Mouse (Mus musculus) hindbrain, postnatal 0 days (tissue): Measurements from ENCODE around the gene Banf1. TPM values are rescaled to one million over a fixed set of nuclear protein-coding genes. Genes with fewer than 3 reads are reported as not detected.

Source experiments
- ATAC-seq: fragments of 200-750 bp; cut with Nextera tagmentation; 2 replicates; pipeline ENCODE4 v1.8.0; 2017; ENCODE audit warnings: mild to moderate bottlenecking, moderate TSS enrichment, moderate library complexity
- DNase-seq: peaks from one replicate; pipeline ENCODE4 v3.0.0-alpha.2; 2015; ENCODE audit warnings: low spot score
- H3K27ac ChIP-seq: fragments of 300-500 bp; sonication (generic); 2 replicates; pipeline ENCODE4 v1.5.1; 2014; ENCODE audit warnings: mild to moderate bottlenecking
- H3K27me3 ChIP-seq: fragments of 300-500 bp; sonication (generic); 2 replicates; pipeline ENCODE4 v1.6.1; 2014; ENCODE audit warnings: low read length, mixed read lengths; ENCODE audit not compliant: insufficient read depth
- H3K36me3 ChIP-seq: fragments of 300-500 bp; sonication (generic); 2 replicates; pipeline ENCODE4 v1.6.1; 2014; ENCODE audit warnings: low read length, mixed read lengths; ENCODE audit not compliant: insufficient read depth
- H3K4me1 ChIP-seq: fragments of 300-500 bp; sonication (generic); 2 replicates; pipeline ENCODE4 v1.6.1; 2014; ENCODE audit warnings: antibody characterized with exemption, low read length, mixed read lengths; ENCODE audit not compliant: insufficient read depth
- H3K4me2 ChIP-seq: fragments of 300-500 bp; sonication (generic); 2 replicates; pipeline ENCODE4 v1.6.1; 2014; ENCODE audit warnings: low read depth, mild to moderate bottlenecking, low read length, moderate library complexity, mixed read lengths
- H3K4me3 ChIP-seq: fragments of 300-500 bp; sonication (generic); 2 replicates; pipeline ENCODE4 v1.5.1; 2014; ENCODE audit warnings: low read length
- H3K9ac ChIP-seq: fragments of 300-500 bp; sonication (generic); replicated peaks from 2 replicates; pipeline ENCODE4 v1.6.1; 2014; ENCODE audit warnings: mild to moderate bottlenecking, low read length, moderate library complexity, mixed read lengths
- H3K9me3 ChIP-seq: fragments of 300-500 bp; sonication (generic); 2 replicates; pipeline ENCODE4 v1.6.1; 2016; ENCODE audit warnings: low read length, mixed read lengths
- CTCF ChIP-seq: IDR thresholded peaks from 2 replicates; pipeline ENCODE4 v1.5.1; 2016; ENCODE audit warnings: antibody characterized with exemption, control low read depth, low read depth
- WGBS: fragments of 180-500 bp; shearing (Covaris S2); extraction: QIAGEN DNeasy Blood & Tissue Kit; methylation state at CpG from one replicate; pipeline ENCODE4 v1.1.7; 2014; 5-methylcytosine and 5-hydroxymethylcytosine counted together
- polyA plus RNA-seq: library from polyadenylated mRNA; unstranded; fragments of >200 nt; fragmentation: Nextera tagmentation; extraction: Ambion mirVana; gene quantifications from 2 replicates; pipeline ENCODE4 v1.2.1, GENCODE M21; 2015
- total RNA-seq: library from RNA; depleted of rRNA; stranded (reverse); fragments of >200 nt; gene quantifications from 2 replicates; pipeline ENCODE4 v1.2.3, GENCODE M21; 2014

Gene Banf1
- total and polyA plus RNA-seq, 2 experiments from 2014 or later: 78.3 to 316 TPM

DNA sequence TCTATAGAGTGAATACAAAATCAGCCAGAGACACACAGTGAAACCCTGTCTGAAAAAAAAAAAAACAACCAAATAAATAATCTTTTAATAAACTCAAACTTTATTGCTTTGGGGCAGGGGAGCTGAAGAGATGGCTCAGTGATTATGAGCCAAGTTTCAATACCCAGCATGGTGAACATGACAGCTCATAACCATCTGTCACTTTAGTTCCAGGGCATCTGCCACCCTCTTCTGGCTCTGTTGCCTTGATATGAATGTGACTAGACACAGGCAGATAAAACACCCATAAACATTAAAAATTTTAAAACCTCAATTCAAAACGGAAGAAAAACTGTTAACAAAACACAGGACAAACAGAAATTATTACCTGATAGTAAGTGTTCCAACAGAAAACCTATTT, 10.5 kb upstream of the Banf1 start:
- Histone ChIP-seq H3K9me3 (no peaks in the 10 kb centered on the region), H3K27ac (no peak overlapping the region), H3K4me1 (no peaks in the 10 kb centered on the region), H3K36me3 (peaks cover 54% of the 10 kb centered on the region), H3K4me3 (no peak overlapping the region), H3K9ac (no peak overlapping the region), H3K27me3 (no peaks in the 10 kb centered on the region), H3K4me2 (no peak overlapping the region)
- ATAC-seq (no peak), DNase-seq (no peak)
- WGBS: 90% methylated on average over 1 of the region's 1 CpGs
- TF ChIP-seq CTCF: no peak

DNA sequence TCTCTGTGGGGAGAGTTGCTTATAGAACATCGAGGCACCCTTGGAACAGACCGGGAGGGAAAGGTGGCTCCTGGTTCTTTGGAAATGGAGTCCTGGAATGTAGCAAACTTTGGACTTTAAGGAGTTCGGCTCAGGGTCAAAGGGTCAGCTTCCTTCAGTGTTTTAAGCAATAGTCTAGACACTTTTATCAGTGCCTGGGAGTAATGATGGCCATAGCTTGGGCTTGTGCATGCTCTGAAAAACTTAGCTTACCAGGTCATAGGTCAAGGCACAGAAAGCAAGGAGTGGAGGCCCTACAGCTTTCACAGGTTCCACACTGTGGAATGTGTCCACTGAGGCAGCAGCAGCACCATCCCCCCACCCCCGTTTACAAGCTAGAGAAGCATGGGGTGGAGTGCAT, 7.8 kb upstream of the Banf1 start:
- ATAC-seq: no peak
- Histone ChIP-seq H3K27me3 (no peaks in the 10 kb centered on the region), H3K4me2 (no peak overlapping the region), H3K36me3 (peaks cover 49% of the 10 kb centered on the region), H3K27ac (no peak overlapping the region), H3K9me3 (no peaks in the 10 kb centered on the region), H3K9ac (no peak overlapping the region), H3K4me3 (no peak overlapping the region), H3K4me1 (no peaks in the 10 kb centered on the region)
- no peak for DNase-seq
- TF ChIP-seq CTCF: no peak
- WGBS: 83% methylated on average over 4 of the region's 4 CpGs

DNA sequence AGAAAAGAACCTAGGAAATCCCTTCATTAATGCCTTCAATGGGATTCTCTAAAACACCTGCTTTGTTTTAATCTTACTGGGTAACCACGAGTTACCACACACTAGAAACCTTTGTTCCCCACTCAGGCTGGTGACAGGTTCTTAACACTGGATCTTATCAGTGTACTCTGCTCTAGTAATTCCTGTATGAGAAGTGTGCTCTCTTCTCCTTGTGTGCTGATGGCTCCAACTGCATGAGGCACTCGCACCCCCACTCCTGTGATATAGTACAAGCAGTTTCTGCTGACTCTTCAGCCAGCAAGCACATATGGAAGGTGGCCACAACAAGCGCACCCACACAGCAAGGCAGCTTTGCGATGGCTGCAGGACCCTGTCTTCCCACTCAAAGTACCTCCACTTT, 7.2 kb upstream of the Banf1 start:
- no peak overlapping the region for H3K9ac ChIP-seq
- H3K9me3 ChIP-seq: no peaks in the 10 kb centered on the region
- H3K4me3 ChIP-seq: no peak overlapping the region
- 83% methylated on average over 4 of the region's 4 CpGs for WGBS
- H3K27ac ChIP-seq: no peak overlapping the region
- TF ChIP-seq CTCF: no peak
- H3K4me2 ChIP-seq: no peak overlapping the region
- no peaks in the 10 kb centered on the region for H3K4me1 ChIP-seq
- no peak for ATAC-seq
- H3K27me3 ChIP-seq: no peaks in the 10 kb centered on the region
- no peak for DNase-seq
- H3K36me3 ChIP-seq: peaks cover 49% of the 10 kb centered on the region

DNA sequence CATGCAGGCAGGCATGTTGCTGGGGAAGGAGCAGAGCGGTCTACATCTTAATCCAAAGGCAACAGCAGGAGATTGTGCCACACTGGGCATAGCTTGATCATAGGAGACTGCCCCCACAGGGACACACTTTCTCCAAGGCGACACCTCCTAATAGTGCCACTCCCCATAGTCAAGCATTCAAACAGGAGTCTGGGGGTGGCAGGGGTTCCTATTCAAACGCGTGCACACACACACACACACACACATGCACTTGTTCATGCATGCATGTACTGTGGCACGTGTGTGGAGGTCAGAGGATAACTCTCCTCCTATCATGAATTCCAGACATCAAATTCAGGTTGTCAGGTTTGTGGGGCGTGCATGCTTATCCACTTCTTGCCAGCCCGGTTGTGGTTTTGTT, 5.8 kb upstream of the Banf1 start:
- Histone ChIP-seq H3K4me2 (no peak overlapping the region), H3K4me3 (no peak overlapping the region), H3K27ac (no peak overlapping the region), H3K4me1 (0 out of 2 replicates have a peak, but pooled peaks cover 5% of the 10 kb centered on the region), H3K36me3 (peaks cover 42% of the 10 kb centered on the region), H3K9ac (no peak overlapping the region), H3K27me3 (no peaks in the 10 kb centered on the region), H3K9me3 (no peaks in the 10 kb centered on the region)
- TF ChIP-seq CTCF: no peak
- WGBS: 91% methylated on average over 7 of the region's 7 CpGs
- DNase-seq: no peak
- ATAC-seq: no peak

DNA sequence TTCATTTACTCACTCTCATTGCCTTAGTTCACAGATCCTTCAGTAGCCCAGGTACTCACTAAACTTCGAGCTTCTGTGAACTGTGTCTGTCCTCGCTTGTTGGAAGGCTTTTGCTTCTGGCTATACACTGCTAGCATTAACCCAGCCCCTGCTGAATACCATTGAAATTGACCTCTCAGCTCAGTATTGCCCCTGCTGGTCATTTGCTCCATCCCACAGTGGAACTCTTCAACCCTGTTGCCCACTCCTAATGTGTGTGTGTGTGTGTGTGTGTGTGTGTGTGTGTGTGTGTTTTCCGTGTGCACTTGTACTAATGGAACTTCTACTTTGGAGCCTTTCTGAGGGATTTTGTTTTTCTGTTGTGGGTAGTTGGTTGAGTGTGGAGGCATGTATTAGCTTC, 4.0 kb upstream of the Banf1 start:
- 84% methylated on average over 3 of the region's 3 CpGs for WGBS
- DNase-seq: no peak
- peaks cover 36% of the 10 kb centered on the region for H3K36me3 ChIP-seq

DNA sequence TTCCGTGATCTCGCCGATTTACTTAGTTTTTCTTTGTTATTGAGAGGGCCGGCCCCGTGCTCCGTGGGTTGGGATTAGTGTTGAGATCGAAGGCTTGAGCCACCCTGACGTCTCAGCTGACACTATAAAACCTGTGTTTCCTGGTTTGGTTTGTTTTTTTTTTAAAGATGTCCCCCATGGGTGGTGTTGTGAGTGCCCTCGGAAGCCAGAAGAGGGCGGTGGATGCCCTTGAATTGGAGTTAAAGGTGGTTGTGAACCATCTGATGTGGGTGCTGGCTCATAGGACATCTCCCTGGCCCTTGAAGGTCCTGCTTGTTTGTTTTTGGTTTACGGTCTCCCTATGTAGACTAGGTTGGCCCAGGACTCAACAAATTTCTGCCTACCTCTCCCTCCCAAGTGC, 487 bp upstream of the Banf1 start:
- peak; percentile 39 for TF ChIP-seq CTCF
- Histone ChIP-seq H3K9me3 (no peaks in the 10 kb centered on the region), H3K4me3 (peak overlapping the region; percentile 94), H3K36me3 (peaks cover 50% of the 10 kb centered on the region), H3K4me1 (peaks cover 14% of the 10 kb centered on the region; the same call in 1 of the 2 replicates), H3K9ac (peak overlapping the region; percentile 75), H3K27ac (peak overlapping the region; percentile 92; the same call in 1 of the 2 replicates), H3K27me3 (no peaks in the 10 kb centered on the region), H3K4me2 (peak overlapping the region; percentile 95)
- 12% methylated on average over 11 of the region's 11 CpGs for WGBS
- ATAC-seq (no peak), DNase-seq (no peak)

More for the DNA sequence above, 4.0 kb upstream of the Banf1 start:
- Histone ChIP-seq H3K4me1 (peaks cover 9% of the 10 kb centered on the region; the same call in 1 of the 2 replicates), H3K4me2 (no peak overlapping the region), H3K4me3 (no peak overlapping the region), H3K27me3 (no peaks in the 10 kb centered on the region), H3K9ac (no peak overlapping the region), H3K27ac (no peak overlapping the region), H3K9me3 (no peaks in the 10 kb centered on the region)
- no peak for ATAC-seq
- TF ChIP-seq CTCF: peak; percentile 55

DNA sequence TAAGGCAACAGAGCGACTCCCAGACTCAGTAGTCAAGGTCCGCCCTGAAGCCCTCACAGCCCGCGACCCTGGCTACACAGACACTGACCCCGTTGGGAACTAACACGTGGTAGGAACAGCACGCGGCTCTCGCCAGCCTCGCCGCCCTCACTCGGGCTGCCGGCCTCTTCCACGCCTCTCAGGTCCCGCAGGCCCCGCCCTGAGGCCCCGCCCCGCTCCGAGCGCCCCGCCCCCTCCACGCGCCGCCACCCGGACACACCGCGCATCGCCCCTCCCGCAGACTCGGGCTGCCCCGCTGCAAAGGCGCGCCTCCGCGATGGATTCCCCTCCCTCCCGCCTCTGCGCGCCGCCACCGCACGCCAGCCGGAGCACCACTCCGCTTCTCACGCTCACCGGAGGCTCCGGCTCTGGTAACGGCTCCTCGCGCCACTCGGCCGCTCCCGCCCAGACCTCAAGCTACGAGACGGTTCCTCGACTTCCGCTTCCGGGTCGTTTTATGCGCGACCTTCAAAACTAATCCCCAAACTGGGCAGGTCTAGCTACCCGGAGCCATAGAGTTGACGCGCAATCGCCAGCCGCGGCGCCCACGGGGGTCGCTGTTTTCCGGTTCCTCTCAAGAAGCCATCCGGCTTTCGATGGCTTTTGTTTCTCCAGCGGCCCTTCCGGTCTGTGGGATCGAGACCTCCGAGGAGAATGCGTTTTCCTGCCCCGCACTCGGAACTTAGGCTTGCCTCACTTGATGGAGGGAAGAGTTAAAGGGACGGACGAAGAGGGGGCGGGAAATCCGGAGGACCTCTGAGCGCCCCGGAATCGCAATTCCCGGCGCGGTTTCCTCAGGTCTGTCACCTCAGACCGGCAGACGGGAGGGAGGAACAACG, 554 bp downstream of the Banf1 start, which contains the start of gene Eif1ad:
Gene Eif1ad (plus strand): TSS at position 567 of the 878 bp plus-strand sequence.
- under 1% methylated on average over 88 of the region's 92 CpGs for WGBS
- H3K4me1 ChIP-seq: peaks cover 14% of the 10 kb centered on the region; the same call in 1 of the 2 replicates
- TF ChIP-seq CTCF: peak; percentile 37; the same call in 1 of the 2 replicates
- H3K4me3 ChIP-seq: peak within 1 kb of the TSS; percentile 94
- H3K27me3 ChIP-seq: no peaks in the 10 kb centered on the region
- peak within 1 kb of the TSS; percentile 75 for H3K9ac ChIP-seq
- H3K27ac ChIP-seq: peak within 1 kb of the TSS; percentile 92
- H3K36me3 ChIP-seq: peaks cover 42% of the 10 kb centered on the region
- peak within 1 kb of the TSS; percentile 95 for H3K4me2 ChIP-seq
- ATAC-seq: peak; percentile 96
- no peaks in the 10 kb centered on the region for H3K9me3 ChIP-seq
- DNase-seq: peak; percentile 98
